ENCODE assay signal across 9 mouse cellular contexts in the genomic region with DNA sequence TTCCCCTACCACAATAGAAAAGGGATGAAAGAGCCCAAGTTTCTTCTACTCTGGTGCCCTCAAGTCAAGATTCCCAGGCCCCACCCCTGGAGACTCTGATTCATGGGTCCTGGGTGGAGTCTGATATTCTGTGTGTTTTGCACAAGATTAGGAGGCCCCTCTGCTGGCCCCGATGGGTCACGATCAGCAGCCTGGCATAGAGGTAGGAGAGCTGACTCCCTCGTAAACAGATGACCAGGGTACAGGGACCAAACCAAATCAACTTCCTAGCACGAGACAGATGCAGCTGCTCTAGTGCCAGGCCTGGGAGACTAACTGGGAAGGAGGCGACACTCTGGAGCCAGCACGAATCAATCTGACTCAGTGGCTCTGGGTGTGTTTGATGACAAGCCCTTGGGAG. TPM values are rescaled to one million over a fixed set of nuclear protein-coding genes. Genes with fewer than 3 reads are reported as not detected.
DNase-seq lines count a peak whose midpoint lies in the region; ATAC-seq and TF ChIP-seq lines count a peak whose summit lies in the region.
"Had no signal": no experiment of that assay in that cellular context is flagged by ENCODE, and none has a peak within 500 bp of the region (broad histone marks: within the 10 kb centered on the region; RNA-seq: fewer than 3 reads in every experiment).

No protein-coding gene starts in this region.

- peaks cover 84% of the 10 kb centered on the region for H3K4me1 ChIP-seq in embryonic facial prominence, embryonic 12.5 days
- peaks cover 44% of the 10 kb centered on the region for H3K4me1 ChIP-seq in liver, embryonic 15.5 days (replicated peaks)

- intact Hi-C loops in gastrocnemius, adult 2 months (cut with DNase I), result no loop called here
- intact Hi-C loops in gastrocnemius, postnatal 36 days (cut with DNase I), result no loop called here

- no peak for ATAC-seq in embryonic facial prominence, embryonic 12.5 days (ENCODE audit: insufficient number of reproducible peaks, insufficient read depth, low FRiP score, low TSS enrichment)
- peak; percentile 38; the same call in 1 of the 2 replicates for ATAC-seq in liver, embryonic 15.5 days (ENCODE audit: insufficient read depth)
- no peak for ATAC-seq in inflammation-experienced regulatory T-cells, adult 6 months

- peak overlapping the region; percentile 75 for H3K27ac ChIP-seq in gastrocnemius, adult 2 months
- H3K27ac ChIP-seq in layer of hippocampus, adult 2 months, result peak overlapping the region; percentile 11; the same call in 1 of the 2 replicates
- H3K27ac ChIP-seq in embryonic facial prominence, embryonic 12.5 days, result peak overlapping the region; percentile 47
- H3K27ac ChIP-seq in liver, embryonic 15.5 days (replicated peaks), result peak overlapping the region; percentile 33; the same call in 1 of the 2 replicates

- no peak for TF ChIP-seq CTCF in gastrocnemius, adult 2 months (IDR thresholded peaks at IDR 0.05)
- no peak for TF ChIP-seq CTCF in layer of hippocampus, adult 2 months (conservative IDR thresholded peaks at IDR 0.05)

- no peak overlapping the region for H3K4me3 ChIP-seq in gastrocnemius, adult 2 months
- no peak overlapping the region for H3K4me3 ChIP-seq in layer of hippocampus, adult 2 months
- H3K4me3 ChIP-seq in embryonic facial prominence, embryonic 12.5 days, result no peak overlapping the region
- H3K4me3 ChIP-seq in liver, embryonic 15.5 days (replicated peaks), result no peak overlapping the region

- H3K27me3 ChIP-seq in embryonic facial prominence, embryonic 12.5 days, result no peaks in the 10 kb centered on the region
- peaks cover 8% of the 10 kb centered on the region; the same call in 1 of the 2 replicates for H3K27me3 ChIP-seq in liver, embryonic 15.5 days

- WGBS in embryonic facial prominence, embryonic 12.5 days, result 81% methylated on average over 6 of the region's 6 CpGs
- WGBS in liver, embryonic 15.5 days (ENCODE audit: insufficient replicate concordance), result 32% methylated on average over 6 of the region's 6 CpGs

- H3K9ac ChIP-seq in embryonic facial prominence, embryonic 12.5 days, result peak overlapping the region; percentile 5; the same call in 1 of the 2 replicates
- H3K9ac ChIP-seq in liver, embryonic 15.5 days, result no peak overlapping the region

- no peak for DNase-seq in gastrocnemius, adult 2 months
- no peak for DNase-seq in gastrocnemius, postnatal 36 days
- DNase-seq in layer of hippocampus, adult 2 months (ENCODE audit: low spot score in 2 of 2), result no peak
- DNase-seq in layer of hippocampus, postnatal 25 days (ENCODE audit: extremely low spot score in 1 of 2, low spot score in 1 of 2), result no peak
- DNase-seq in left cerebral cortex, adult 18-20 months (ENCODE audit: low spot score in 2 of 2), result no peak
- DNase-seq: lung, adult 2 months had no signal

- peaks cover 12% of the 10 kb centered on the region; the same call in 1 of the 2 replicates for H3K36me3 ChIP-seq in embryonic facial prominence, embryonic 12.5 days
- H3K36me3 ChIP-seq in liver, embryonic 15.5 days (replicated peaks), result no peaks in the 10 kb centered on the region

- no peaks in the 10 kb centered on the region for H3K9me3 ChIP-seq in embryonic facial prominence, embryonic 12.5 days
- H3K9me3 ChIP-seq in liver, embryonic 15.5 days (replicated peaks), result no peaks in the 10 kb centered on the region

- H3K4me2 ChIP-seq in embryonic facial prominence, embryonic 12.5 days (replicated peaks), result no peak overlapping the region
- no peak overlapping the region for H3K4me2 ChIP-seq in liver, embryonic 15.5 days

RNA-seq across cellular contexts. Expression of a gene that starts 51.0 kb away (rescaled TPM):
- total RNA-seq in gastrocnemius, adult 2 months (2021), result 1 to 10 TPM; 2.2 to 5.7 TPM
- total RNA-seq in gastrocnemius, postnatal 36 days (2021), result 1 to 10 TPM; 3.3 to 4.0 TPM
- total RNA-seq in layer of hippocampus, adult 2 months (2021), result 1 to 10 TPM; 2.1 to 2.3 TPM
- 1 to 10 TPM; 1.8 to 2.2 TPM for total RNA-seq in layer of hippocampus, postnatal 25 days (2021)
- polyA plus RNA-seq in embryonic facial prominence, embryonic 12.5 days (2016; fragmentation: Nextera tagmentation; extraction: Ambion mirVana), result 25.4 and 26.0 TPM in 2 replicates
- 2.3 and 2.9 TPM in 2 replicates for polyA plus RNA-seq in liver, embryonic 15.5 days (2015; fragmentation: Nextera tagmentation; extraction: Ambion mirVana)
- polyA plus RNA-seq in inflammation-experienced regulatory T-cells, adult 6 months (2017; shearing (Covaris generic)), result not detected
- 1 to 10 TPM; 2.1 to 2.5 TPM for total RNA-seq in left cerebral cortex, adult 18-20 months (2021)

Comparison
In these comparisons a context has a peak if more than half of its experiments do, and no peak if none do; other contexts are left out.
1. H3K27ac ChIP-seq: peak in every context shown above with its lines; median percentile 75 in gastrocnemius, adult 2 months; 47 in embryonic facial prominence, embryonic 12.5 days; 33 in liver, embryonic 15.5 days; 11 in layer of hippocampus, adult 2 months.